Mouse (Mus musculus) urinary bladder, adult 2 months (tissue): ENCODE results near the gene Vwa3a. TPM values are rescaled to one million over a fixed set of nuclear protein-coding genes. Genes with fewer than 3 reads are reported as not detected.
"Not testable (repeated sequence)": the region's sequence is repeated elsewhere in the genome, so short reads cannot be mapped to it uniquely, and the experiment has no call there.

ENCODE experiments used
- DNase-seq: peaks from one replicate; pipeline ENCODE4 v3.0.0; 2022; ENCODE audit warnings: low spot score
- polyA plus RNA-seq: library from polyadenylated mRNA; depleted of rRNA; stranded (reverse); fragments of >200 nt; gene quantifications from 2 replicates; pipeline ENCODE4 v1.2.3, GENCODE M21; 2012; rRNA removed

The Vwa3a gene
- 0.40 and 1.2 TPM in 2 replicates for polyA plus RNA-seq

- no peak for DNase-seq
Observed at GRCm38 (mm10) chr7:120739018-120739417, at the start of gene Vwa3a. Vwa3a (plus strand) TSS chr7:120739318.

DNA sequence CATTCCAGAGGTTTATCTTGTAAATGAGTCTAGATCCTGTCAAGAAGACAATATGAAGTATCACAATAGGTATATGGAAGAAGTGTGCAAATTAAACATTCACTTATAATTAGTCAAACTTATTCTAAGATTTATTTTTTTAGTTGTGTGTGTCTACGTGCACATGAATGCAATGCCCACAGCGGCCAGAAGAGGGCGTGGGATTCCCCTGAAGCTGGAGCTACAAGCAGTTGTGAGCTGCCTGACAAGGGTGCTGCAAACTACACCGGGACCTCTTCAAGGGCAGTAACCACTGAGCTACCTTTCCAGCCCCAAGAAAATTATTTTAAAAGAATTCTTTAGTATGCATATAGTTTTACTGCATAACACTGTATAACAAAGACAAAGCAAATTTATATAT lies 48.5 kb upstream of the Vwa3a start:
- no peak for DNase-seq

GRCm38 (mm10) chr7:120693831-120694375 lies 45.2 kb upstream of the Vwa3a start:
- DNase-seq: no peak

DNA sequence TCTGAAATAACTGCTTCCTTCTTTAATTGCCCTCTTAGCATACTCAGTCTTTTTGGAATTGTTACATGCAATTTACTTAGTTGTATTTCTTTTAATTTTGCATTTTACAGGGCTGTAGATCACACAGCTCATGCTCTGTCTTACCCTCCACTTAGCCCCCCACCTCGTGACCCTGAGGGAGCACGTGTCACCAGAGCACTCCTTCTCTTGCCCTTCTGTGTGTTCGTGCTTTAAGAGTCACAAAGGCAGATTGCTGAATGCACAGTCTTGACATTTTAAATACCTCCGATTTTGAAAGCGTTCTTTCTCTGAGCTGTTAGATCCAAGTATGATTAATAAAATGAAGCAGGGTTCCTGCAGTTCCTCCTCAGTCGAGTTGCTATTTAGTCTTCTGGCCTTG lies 43.9 kb upstream of the Vwa3a start:
- DNase-seq: no peak

DNA sequence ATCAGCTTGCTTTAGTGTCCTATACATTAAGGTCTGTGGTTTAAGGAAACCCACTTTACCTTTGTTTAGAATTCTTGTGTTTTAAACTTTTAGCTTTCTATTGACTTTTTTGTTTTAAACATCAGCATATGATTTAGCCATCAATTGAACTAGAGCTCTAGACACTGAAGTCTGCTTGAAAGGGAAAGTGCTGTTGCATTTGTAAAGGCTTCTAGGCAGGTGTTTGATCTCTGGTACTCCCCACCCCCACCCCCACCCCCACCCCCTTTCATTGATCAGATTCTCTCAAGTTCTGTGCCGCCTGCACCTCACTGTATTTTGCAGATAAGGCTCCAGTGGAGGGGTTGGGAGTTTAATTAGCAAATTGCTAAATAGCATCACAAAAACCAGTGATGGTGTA lies 43.5 kb upstream of the Vwa3a start:
- no peak for DNase-seq

- no peak for DNase-seq
Observed at GRCm38 (mm10) chr7:120696331-120696730, 42.8 kb upstream of the Vwa3a start.

DNA sequence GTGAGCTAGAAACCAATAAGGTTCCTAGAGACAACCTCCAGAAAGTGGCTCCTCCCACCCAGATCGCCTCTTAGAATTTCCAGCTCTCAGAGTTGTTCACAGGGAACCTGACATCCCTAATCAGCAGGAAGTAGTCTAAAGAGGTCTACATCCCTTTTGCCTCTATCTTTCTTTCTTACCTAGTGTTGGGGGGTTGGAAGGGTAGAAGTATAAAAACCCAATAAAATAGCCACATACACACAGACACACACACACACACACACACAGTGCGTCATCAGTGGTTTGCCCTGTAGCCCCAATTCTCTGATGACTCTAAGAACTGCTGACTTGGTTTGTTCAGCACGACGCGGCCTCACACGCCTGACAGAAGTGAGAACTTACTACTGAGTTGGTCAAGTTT lies 39.5 kb upstream of the Vwa3a start:
- no peak for DNase-seq

DNA sequence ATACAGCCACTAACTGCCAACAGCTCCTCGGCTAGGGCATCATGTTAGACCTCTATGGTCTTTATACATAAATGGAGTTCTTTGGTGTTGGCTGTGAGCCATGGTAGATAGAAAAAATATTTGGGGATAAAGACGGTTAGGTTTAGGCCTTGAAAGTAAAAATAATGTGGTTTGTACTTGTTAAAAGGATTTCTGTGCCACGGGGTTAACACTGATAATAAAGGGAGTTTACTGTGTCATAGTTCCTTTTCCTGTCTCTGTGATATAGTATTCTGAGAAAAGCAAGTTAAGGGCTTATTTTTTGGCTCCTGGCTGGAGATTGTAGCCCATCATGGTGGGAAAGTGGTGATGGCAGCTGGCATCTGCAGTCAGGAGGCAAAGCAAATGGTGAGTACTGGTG lies 35.2 kb upstream of the Vwa3a start:
- DNase-seq: no peak

DNA sequence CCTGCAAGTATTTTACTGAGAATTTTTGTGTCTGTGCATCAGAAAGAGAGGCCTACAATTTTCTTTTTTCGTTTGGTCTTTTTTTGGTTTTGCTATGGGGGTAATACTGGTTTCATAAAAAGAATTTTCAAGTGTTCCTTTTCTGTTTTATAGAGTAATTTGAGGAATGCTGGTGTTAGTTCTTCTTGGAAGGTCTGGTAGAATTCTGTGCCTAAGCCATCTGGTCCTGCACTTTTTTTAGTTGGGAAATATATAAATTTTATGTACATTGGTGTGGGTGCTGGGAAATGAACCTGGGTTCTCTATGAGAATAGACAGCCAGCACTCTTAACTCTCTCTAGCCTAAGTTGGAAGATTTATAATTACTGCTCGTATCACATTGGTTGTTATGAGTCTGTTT lies 27.0 kb upstream of the Vwa3a start:
- no peak for DNase-seq

GRCm38 (mm10) chr7:120713225-120713624 lies 25.9 kb upstream of the Vwa3a start:
- no peak for DNase-seq

GRCm38 (mm10) chr7:120713951-120714350 lies 25.2 kb upstream of the Vwa3a start:
- DNase-seq: not testable (repeated sequence)

DNA sequence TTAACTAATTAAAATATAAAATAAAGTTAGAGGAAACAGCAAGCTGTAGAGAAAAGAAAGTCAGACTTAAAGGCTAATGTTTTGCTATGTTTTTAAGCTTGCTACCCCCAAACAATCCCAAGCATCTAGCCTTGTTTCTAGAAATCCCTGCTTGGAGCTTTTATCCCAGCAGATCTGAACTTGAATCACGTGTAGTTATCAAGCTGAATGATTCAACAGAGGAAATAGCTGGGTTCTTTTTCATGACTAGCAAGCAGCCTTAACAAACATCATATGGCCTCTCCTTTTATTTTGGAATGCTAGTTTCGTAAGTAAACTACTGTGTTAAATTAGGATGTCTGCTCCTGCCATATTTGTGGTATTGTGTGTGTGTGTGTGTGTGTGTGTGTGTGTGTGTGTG lies 21.9 kb upstream of the Vwa3a start:
- no peak for DNase-seq

- no peak for DNase-seq
Observed at GRCm38 (mm10) chr7:120721051-120721450, 18.1 kb upstream of the Vwa3a start.

GRCm38 (mm10) chr7:120721456-120721855 lies 17.7 kb upstream of the Vwa3a start:
- no peak for DNase-seq

DNA sequence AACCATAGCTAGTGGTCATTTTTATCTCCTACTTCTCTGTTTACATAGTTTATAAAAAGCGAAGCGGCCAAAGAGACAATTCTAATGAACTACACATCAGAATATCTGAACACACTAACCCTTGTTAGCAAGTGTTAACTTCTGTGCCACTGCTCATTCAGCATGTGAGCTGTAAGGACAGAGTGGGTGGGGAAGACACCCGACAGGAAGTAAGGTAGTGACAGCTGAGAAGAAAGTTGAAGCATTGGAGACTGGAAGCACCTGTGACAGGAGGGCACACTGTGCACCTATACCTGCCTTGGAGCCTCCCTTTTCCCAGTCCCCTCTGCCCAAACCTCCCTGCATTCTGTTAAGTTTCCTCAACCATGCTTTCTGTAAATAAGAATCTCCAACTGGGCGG lies 17.1 kb upstream of the Vwa3a start:
- no peak for DNase-seq

DNA sequence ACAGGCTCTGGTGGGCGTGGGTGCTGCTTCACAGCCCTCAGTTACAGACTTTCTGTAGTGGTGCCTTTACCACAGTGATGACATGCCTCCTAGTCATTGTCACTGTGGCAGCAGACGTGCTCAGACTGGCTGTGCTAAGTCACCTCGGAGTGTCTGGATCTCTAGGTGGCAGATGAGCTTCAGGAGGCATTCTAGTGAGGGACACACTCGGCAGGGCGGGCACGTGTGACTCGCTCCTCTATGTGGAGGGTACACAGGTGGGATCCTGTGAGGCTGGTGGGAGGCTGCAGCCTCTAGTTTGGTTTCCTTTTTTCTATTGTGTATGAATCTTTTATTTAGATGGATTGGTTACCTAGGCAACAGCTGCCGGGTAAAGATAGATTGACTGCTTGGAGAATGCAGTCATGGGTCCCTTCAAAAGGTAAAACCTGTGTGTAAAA lies 16.3 kb upstream of the Vwa3a start:
- DNase-seq: no peak

- DNase-seq: no peak
Observed at GRCm38 (mm10) chr7:120727581-120727980, 11.5 kb upstream of the Vwa3a start.

DNA sequence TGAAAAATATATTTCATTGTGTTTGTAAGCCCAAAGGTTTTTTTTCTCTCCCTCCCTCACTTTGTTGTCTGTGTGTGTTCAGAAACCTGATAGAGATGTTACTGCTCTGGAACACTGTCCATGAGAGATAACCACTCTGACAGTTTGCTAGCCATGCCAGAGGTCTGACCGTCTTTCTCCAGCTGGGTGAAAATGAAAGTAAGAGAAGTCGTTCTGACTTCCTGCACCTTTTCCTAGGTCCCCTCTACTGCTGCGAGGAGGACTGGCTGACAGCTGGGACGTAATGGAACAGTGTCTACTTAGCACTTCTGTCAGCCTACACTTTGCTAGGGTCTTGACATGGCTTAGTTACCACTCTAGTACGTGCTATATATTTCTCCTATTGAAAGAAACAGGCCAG lies 9.5 kb upstream of the Vwa3a start:
- DNase-seq: no peak

DNA sequence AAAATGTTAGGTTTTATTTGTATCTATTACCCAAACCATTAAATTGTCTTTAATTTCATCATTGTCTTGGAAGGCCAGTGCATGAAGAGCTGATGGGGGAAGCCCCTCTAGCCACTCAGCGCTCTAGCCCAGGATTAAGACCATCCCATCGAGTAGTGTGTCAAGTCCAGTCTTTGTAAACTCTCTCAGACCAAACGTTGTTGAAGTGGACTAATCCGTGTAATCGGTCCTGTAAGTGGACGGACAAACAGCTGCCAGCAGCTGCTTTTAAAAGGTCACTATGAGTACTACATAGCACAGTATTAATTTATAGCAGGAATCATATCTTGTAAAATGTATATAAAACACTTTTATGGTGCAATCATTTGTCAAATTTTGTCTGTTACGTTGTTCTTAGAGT lies 6.2 kb upstream of the Vwa3a start:
- no peak for DNase-seq

DNA sequence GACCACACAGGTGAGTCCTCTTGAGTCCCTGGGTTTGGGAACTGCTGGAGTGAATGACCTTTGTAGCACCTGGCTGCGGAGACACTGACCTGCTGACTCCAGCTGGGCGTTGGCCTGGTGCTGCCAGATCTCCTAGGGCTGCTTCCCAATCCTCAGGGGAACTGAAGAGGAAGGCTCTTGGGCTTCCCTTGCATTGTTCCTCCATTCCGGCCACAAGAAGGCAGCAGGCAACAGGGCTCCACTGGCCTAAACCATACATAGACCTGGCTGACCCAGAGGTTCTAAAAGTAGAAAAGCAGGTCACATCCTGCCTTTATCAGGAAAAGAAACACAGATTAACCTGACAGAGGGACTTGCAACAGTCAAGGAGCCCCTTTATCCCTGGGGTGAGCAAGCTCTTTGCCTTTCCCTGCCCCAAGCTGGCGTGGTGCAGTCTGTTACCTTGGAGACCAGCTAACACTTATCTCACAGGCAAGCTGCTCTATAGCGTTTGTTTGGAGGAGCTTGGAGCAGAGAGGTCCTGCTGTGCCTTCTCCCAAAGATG lies 512 bp downstream of the Vwa3a start:
- no peak for DNase-seq

DNA sequence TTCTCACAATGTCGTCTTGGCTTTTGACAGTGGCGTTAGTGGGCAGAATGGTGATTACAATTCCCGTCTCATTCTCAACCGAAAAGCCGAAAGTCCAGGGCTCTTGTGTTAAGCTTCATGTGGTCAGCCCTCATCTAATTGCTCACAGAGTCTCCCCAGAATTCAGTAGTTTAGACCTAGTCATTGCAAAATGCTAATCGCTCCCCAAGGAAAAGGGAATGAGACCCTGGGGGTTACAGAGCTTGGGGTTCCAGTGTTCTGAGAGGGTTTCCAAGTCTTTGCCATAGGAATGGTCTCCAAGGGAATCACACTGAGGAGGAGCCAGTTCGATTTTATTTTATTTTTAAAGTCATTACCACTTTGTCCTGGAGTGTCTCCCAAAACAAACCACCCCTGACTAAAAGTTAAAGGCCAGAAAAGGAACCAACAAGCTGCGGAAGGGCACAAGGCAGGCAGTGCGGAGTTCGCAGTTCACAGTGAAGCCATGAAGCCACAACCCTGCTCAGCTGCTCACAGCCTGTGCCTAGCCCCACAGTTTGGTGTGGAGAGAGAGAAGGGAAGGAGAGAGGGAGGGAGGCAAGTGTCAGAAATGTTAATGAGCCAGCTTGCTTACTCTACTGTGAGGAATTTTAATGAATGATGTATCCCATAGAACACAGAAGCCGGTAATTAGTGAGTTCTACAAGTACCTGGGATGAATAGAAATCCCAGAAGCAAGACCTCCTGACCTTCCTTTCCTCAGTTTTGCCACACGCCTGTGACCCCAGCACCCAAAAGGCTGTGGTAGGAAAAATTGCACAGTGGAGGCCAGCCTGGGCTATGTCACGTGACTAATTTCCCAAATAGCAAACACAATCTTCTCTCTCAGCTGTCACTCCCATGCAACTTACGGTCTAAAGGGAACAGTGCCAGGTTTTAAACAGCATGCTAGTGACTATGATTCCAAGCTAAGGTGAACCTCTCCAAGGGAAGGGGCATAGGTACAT lies 4.5 kb downstream of the Vwa3a start:
- no peak for DNase-seq

GRCm38 (mm10) chr7:120744606-120745005 lies 5.5 kb downstream of the Vwa3a start:
- no peak for DNase-seq

DNA sequence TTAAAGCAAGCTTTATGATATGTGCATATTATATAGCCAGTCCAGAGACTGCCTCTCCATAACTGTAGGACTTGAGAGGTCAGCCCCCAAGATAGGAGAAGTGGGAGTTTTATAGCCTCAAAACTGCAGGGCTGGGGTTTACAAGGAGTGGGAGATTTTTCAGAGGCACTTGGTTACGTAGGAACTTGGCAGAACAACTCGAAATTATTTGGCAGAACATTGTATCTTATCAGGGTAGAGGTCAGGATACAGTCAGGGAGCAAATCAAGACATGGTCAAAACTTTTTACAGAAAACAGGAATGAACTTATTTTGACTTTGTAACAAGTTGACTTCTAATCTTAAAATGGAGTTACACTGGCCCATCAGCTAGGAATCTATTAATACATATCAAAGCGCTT lies 6.9 kb downstream of the Vwa3a start:
- DNase-seq: no peak
